Comparison of ENCODE assay signal across 28 mouse cellular contexts in genomic region chr2:122132078-122132477, GRCm38 (mm10). TPM values are rescaled to one million over a fixed set of nuclear protein-coding genes. Genes with fewer than 3 reads are reported as not detected.
"Had no signal": no experiment of that assay in that cellular context is flagged by ENCODE, and none has a peak within 500 bp of the region (broad histone marks: within the 10 kb centered on the region; RNA-seq: fewer than 3 reads in every experiment).

No protein-coding gene starts in this region.

- H3K27me3 ChIP-seq: midbrain, embryonic 12.5 days; neural tube, embryonic 13.5 days; neural tube, embryonic 15.5 days; stomach, embryonic 15.5 days had no signal

- DNase-seq: lung, adult 18-20 months; lung, embryonic 14.5 days; lung, postnatal 10 days; lung, postnatal 4 days; midbrain, embryonic 14.5 days; retina, postnatal 1 day; right cerebral cortex, adult 18-20 months; right cerebral cortex, postnatal 25 days; right cerebral cortex, postnatal 4 days; spleen, adult 18-20 months; thymus, adult 18-20 months; thymus, postnatal 14 days; thymus, postnatal 36 days had no signal

- ATAC-seq: midbrain, embryonic 16.5 days had no signal

- H3K4me1 ChIP-seq: midbrain, embryonic 12.5 days; neural tube, embryonic 13.5 days; neural tube, embryonic 15.5 days; stomach, embryonic 15.5 days had no signal

- H3K4me3 ChIP-seq: midbrain, embryonic 10.5 days; midbrain, embryonic 12.5 days; myocyte; neural tube, embryonic 13.5 days; neural tube, embryonic 15.5 days; stomach, embryonic 15.5 days had no signal

- H3K36me3 ChIP-seq: midbrain, embryonic 10.5 days; midbrain, embryonic 12.5 days; neural tube, embryonic 13.5 days; neural tube, embryonic 15.5 days; stomach, embryonic 15.5 days had no signal

- H3K9ac ChIP-seq: liver, embryonic 14.5 days; lung, embryonic 14.5 days; midbrain, embryonic 12.5 days; neural tube, embryonic 13.5 days; neural tube, embryonic 15.5 days; stomach, embryonic 15.5 days had no signal

- H3K9me3 ChIP-seq: midbrain, embryonic 10.5 days; midbrain, embryonic 12.5 days; neural tube, embryonic 13.5 days; neural tube, embryonic 15.5 days; stomach, embryonic 15.5 days had no signal

- H3K27ac ChIP-seq: liver, embryonic 14.5 days; midbrain, embryonic 10.5 days; midbrain, embryonic 12.5 days; neural tube, embryonic 13.5 days; neural tube, embryonic 15.5 days; stomach, embryonic 15.5 days; stomach, postnatal 0 days had no signal

- H3K4me2 ChIP-seq: lung, embryonic 14.5 days; midbrain, embryonic 12.5 days; neural tube, embryonic 13.5 days; neural tube, embryonic 15.5 days; stomach, embryonic 15.5 days had no signal

RNA-seq across cellular contexts. Expression of gene Trim69, which starts 28.4 kb away (rescaled TPM):
- polyA plus RNA-seq: lung, embryonic 14.5 days; midbrain, embryonic 10.5 days; midbrain, embryonic 12.5 days; midbrain, embryonic 14.5 days; midbrain, embryonic 16.5 days; neural tube, embryonic 11.5 days; neural tube, embryonic 13.5 days; neural tube, embryonic 15.5 days; stomach, embryonic 15.5 days; stomach, postnatal 0 days had no signal

RNA-seq across cellular contexts. Expression of gene Patl2, which starts 53.9 kb away (rescaled TPM):
- total RNA-seq: megakaryocyte-erythroid progenitor cell, adult 5-6 weeks had no signal
- polyA plus RNA-seq: lung, embryonic 14.5 days; lung, embryonic 16.5 days; midbrain, embryonic 10.5 days; midbrain, embryonic 12.5 days; midbrain, embryonic 14.5 days; midbrain, embryonic 16.5 days; neural tube, embryonic 11.5 days; neural tube, embryonic 13.5 days; neural tube, embryonic 15.5 days; small intestine, adult 2 months; stomach, embryonic 15.5 days; stomach, postnatal 0 days had no signal

RNA-seq across cellular contexts. Expression of gene Terb2, which starts 54.0 kb away (rescaled TPM):
- total RNA-seq: megakaryocyte-erythroid progenitor cell, adult 5-6 weeks had no signal
- polyA plus RNA-seq: liver, embryonic 14.5 days; liver, embryonic 16.5 days; lung, embryonic 14.5 days; lung, embryonic 16.5 days; midbrain, embryonic 10.5 days; midbrain, embryonic 12.5 days; midbrain, embryonic 14.5 days; midbrain, embryonic 16.5 days; myocyte; neural tube, embryonic 11.5 days; neural tube, embryonic 13.5 days; neural tube, embryonic 15.5 days; small intestine, adult 2 months; stomach, embryonic 15.5 days; stomach, postnatal 0 days; thymus, postnatal 0 days had no signal
